Mouse (Mus musculus) brain, adult 2 months (tissue): Measurements from ENCODE around the gene Zfp101.
A peak's percentile ranks its signal among the peaks of the same experiment; 100 is the strongest.

Source experiments
- DNase-seq: peaks from one replicate; pipeline ENCODE4 v3.0.0; 2011; ENCODE audit warnings: low read depth, low spot score

The Zfp101 gene

GRCm38 (mm10) chr17:33394182-33395034, at the start of gene Zfp101:
Gene Zfp101, minus strand, starts transcription at chr17:33394641.
- DNase-seq, result peak; percentile 99

GRCm38 (mm10) chr17:33441159-33441558, 46.7 kb upstream of the Zfp101 start:
- DNase-seq, result no peak

- peak; percentile 67 for DNase-seq
Measured at GRCm38 (mm10) chr17:33439922-33440321, 45.5 kb upstream of the Zfp101 start.

GRCm38 (mm10) chr17:33439148-33439547, 44.7 kb upstream of the Zfp101 start:
- DNase-seq, result peak; percentile 90

DNA sequence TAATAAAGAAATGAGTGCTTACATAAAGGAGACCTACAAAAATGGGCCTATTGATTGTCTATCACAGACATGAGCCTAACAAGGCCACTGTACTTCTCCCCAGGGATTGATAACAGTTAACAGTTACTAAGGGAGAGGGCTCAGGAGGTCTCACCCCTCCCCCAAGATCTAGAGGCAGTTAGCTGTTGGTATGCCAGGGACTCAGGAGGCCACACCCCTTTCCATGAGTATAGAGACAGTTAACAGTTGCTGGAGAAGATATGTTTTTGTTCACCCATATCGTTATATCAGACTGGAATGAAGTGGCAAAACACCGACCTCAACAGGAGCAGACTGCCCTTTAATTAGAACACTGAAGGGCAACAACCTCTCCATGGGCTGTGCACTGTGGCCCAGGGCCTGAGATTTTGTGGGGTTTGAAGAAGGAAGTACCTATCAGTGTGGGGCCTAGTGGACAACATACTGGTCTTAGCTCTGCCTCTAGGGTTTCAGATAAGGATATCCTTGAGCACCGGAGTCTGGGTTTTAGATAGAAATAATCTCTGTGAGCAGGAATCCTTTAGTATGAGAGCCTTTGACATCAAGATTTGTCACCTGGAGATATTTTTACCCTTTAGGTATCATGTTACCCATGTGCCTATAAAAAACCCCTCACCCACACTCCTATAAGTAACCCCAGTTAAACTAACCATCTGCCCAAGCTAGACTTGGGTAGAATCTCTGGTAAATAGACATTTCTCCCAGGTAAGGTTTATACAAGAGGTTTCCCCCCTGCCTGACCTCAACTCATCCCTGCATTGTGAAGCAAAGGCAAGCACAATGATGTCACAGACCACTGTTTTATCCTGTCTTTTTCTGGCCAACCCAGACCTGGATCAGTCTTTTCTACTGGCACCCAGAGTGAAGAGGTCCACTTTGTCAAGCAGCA, 37.8 kb upstream of the Zfp101 start, which contains the start of gene Actl9:
Gene Actl9 (plus strand): TSS at position 878 of the 928 bp plus-strand sequence.
- no peak for DNase-seq

DNA sequence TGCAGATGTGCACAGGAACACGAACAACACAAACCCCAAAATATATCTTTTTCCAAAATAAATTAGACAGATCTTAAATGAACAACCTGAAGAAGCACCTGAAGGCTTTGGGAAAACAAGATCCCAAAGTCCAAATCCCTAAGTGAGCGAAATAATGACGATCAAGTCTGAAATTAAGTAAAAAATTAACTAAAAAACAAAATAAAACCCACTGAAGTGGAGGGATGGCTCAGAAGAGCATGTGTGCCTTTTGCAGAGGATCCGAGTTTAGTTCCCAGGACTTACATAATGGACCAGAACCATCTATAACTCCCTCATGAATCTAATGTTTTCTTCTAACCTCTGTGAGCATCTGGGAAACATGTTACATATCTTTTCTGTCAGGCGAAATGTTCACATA, 2.2 kb downstream of the Zfp101 start:
- DNase-seq, result no peak

DNA sequence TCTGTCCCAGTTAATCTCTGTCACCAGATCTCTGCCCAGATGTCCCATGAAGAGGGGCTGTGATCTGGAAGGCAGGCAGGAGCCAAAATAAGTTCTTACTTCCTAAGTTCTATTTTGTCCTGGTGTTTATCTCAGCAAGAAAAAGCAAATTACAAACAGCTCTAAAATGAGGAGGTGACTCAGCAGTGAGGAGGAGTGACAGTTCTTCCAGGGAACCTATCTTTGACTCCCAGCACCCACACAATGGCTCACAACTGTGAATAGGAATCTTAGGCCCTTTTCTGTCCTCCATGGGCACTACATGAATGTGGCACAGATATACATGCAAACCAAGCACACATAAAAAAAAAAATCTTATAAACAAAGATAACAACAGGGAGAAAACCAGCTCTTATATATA, 8.7 kb downstream of the Zfp101 start:
- peak; percentile 77 for DNase-seq

DNA sequence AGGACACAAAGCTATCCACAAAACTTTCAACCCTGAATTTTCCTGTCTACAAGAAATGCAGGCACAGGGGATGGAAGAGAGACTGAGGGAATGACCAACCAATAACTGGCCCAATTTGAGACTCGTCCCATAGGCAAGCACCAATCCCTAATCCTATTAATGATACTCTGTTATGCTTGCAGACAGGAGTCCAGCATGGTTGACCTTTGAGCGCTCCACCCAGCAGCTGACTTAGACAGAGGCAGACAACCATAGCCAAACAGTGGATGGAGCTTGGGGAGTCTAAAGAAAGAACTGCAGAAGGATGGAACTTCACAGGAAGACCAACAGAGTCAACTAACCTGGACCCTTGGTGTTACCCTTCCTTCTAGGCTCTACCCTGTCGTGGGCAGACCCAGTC, 21.6 kb downstream of the Zfp101 start:
- DNase-seq, result no peak

GRCm38 (mm10) chr17:33358411-33359384, 35.7 kb downstream of the Zfp101 start, which contains the start of gene Zfp81:
Gene Zfp81, minus strand, starts transcription at chr17:33358878.
- peak; percentile 96 for DNase-seq

- DNase-seq, result no peak
Measured at GRCm38 (mm10) chr17:33352981-33353380, 41.5 kb downstream of the Zfp101 start.
